Mouse (Mus musculus) embryonic fibroblast, embryonic 13.5 days (primary cell): ENCODE measurements around the gene Aym1.

Source experiments
- CTCF ChIP-seq: IDR thresholded peaks from 2 replicates; pipeline ENCODE4 v1.5.1; 2011; ENCODE audit warnings: mild to moderate bottlenecking, control low read depth, low read length, moderate library complexity, borderline replicate concordance; ENCODE audit not compliant: insufficient read depth
- POLR2A ChIP-seq: IDR thresholded peaks from 2 replicates; pipeline ENCODE4 v1.6.1; 2011; ENCODE audit warnings: low read depth, mild to moderate bottlenecking, control low read depth, low read length, moderate library complexity

GRCm38 (mm10) chr5:113357186-113357585, at the start of gene Aym1:
- TF ChIP-seq POLR2A (no peak), CTCF (no peak)
